Mouse (Mus musculus): Measurements from ENCODE around the gene Adcy3. TPM values are rescaled to one million over a fixed set of nuclear protein-coding genes. Genes with fewer than 3 reads are reported as not detected.

Adcy3 gene
- 10 to 100 TPM; 36.7 to 38.3 TPM for total RNA-seq (2023)

GRCm38 (mm10) chr12:4132941-4133846 is at the start of gene Adcy3:
Gene Adcy3 (plus strand): TSS chr12:4133103.

GRCm38 (mm10) chr12:4233572-4234508 is 100.9 kb downstream of the Adcy3 start, which contains the start of the genes Ptrhd1 and Cenpo:
Gene Ptrhd1 (plus strand): TSS chr12:4234027.
Gene Cenpo (minus strand): TSS chr12:4234294.

Other genes with a start within 250 kb of the Adcy3 start
- 1 to 10 TPM in 1 of 2 experiments, under 1 TPM in 1; 0.80 to 2.0 TPM for gene Pomc, start 178.2 kb upstream of the Adcy3 start, total RNA-seq (2023)
- under 1 TPM in 1 of 2 experiments, not detected in 1; 0.52 TPM for gene Efr3b, start 94.2 kb upstream of the Adcy3 start, total RNA-seq (2023)
- gene Dnajc27, start 50.5 kb upstream of the Adcy3 start, total RNA-seq (2023), result 10 to 100 TPM; 10.8 to 11.3 TPM
- 1 to 10 TPM; 4.0 to 5.5 TPM for gene Ptrhd1, start 100.9 kb downstream of the Adcy3 start, total RNA-seq (2023)
- gene Cenpo, start 101.2 kb downstream of the Adcy3 start, total RNA-seq (2023), result 10 to 100 TPM; 28.8 to 29.9 TPM

All from T-cell, adult 66 days (primary cell).